Mouse (Mus musculus) liver, adult 2 months (tissue): ENCODE results near the gene Mta1. TPM values are rescaled to one million over a fixed set of nuclear protein-coding genes. Genes with fewer than 3 reads are reported as not detected.

Experiments
- DNase-seq: peaks from one replicate; pipeline ENCODE4 v3.0.0-alpha.2; 2011; ENCODE audit warnings: low read depth, low spot score; ENCODE audit errors: extremely low read depth
- H3K27ac ChIP-seq: fragments of 200-500 bp; replicated peaks from 2 replicates; pipeline ENCODE4 v1.5.1; 2012; ENCODE audit warnings: low read depth, mild to moderate bottlenecking, control low read depth, inconsistent platforms, low read length; ENCODE audit not compliant: insufficient read depth
- H3K27me3 ChIP-seq: fragments of 200-500 bp; 2 replicates; pipeline ENCODE4 v1.6.1; 2012; ENCODE audit warnings: mild to moderate bottlenecking, moderate library complexity, low read length, inconsistent platforms; ENCODE audit not compliant: control insufficient read depth, insufficient read depth
- H3K36me3 ChIP-seq: fragments of 200-500 bp; 2 replicates; pipeline ENCODE4 v1.6.1; 2012; ENCODE audit warnings: low read length, inconsistent platforms; ENCODE audit not compliant: control insufficient read depth, insufficient read depth
- H3K4me1 ChIP-seq: fragments of 200-500 bp; 2 replicates; pipeline ENCODE4 v1.6.1; 2011; ENCODE audit warnings: low read length; ENCODE audit not compliant: control insufficient read depth, insufficient read depth
- H3K4me3 ChIP-seq: fragments of 200-500 bp; 2 replicates; pipeline ENCODE4 v1.5.1; 2011; ENCODE audit warnings: low read depth, mild to moderate bottlenecking, control low read depth, low read length, moderate library complexity; ENCODE audit not compliant: insufficient read depth
- H3K79me2 ChIP-seq: fragments of 200-500 bp; 2 replicates; pipeline ENCODE4 v1.6.1; 2012; ENCODE audit warnings: inconsistent platforms, mild to moderate bottlenecking, low read length, moderate library complexity; ENCODE audit not compliant: control insufficient read depth, insufficient read depth
- H3K9ac ChIP-seq: fragments of 200-500 bp; 2 replicates; pipeline ENCODE4 v1.6.1; 2012; ENCODE audit warnings: low read depth, mild to moderate bottlenecking, control low read depth, inconsistent platforms, low read length
- CTCF ChIP-seq: fragments of 200-500 bp; IDR thresholded peaks from 2 replicates; pipeline ENCODE4 v1.5.1; 2011; ENCODE audit warnings: low read depth, low read length, control low read depth
- POLR2A ChIP-seq: fragments of 200-500 bp; IDR thresholded peaks from 2 replicates; pipeline ENCODE4 v1.6.1; 2011; ENCODE audit warnings: low read length, control low read depth; ENCODE audit not compliant: insufficient read depth; ENCODE audit errors: extremely low read depth
- WGBS: fragments of 180-500 bp; shearing (Covaris S2); methylation state at CpG from one replicate; pipeline ENCODE4 v1.1.7; 2018; 5-methylcytosine and 5-hydroxymethylcytosine counted together
- polyA plus RNA-seq: library from polyadenylated mRNA; depleted of rRNA; stranded (reverse); fragments of >200 nt; gene quantifications from 2 replicates; pipeline ENCODE4 v1.2.3, GENCODE M21; 2012
- total RNA-seq: library from RNA; depleted of rRNA; stranded (reverse); fragments of >200 nt; gene quantifications from 2 replicates; pipeline ENCODE4 v1.2.3, GENCODE M21; 2014

The Mta1 gene
- total and polyA plus RNA-seq, 2 experiments, result 6.0 to 31.7 TPM

DNA sequence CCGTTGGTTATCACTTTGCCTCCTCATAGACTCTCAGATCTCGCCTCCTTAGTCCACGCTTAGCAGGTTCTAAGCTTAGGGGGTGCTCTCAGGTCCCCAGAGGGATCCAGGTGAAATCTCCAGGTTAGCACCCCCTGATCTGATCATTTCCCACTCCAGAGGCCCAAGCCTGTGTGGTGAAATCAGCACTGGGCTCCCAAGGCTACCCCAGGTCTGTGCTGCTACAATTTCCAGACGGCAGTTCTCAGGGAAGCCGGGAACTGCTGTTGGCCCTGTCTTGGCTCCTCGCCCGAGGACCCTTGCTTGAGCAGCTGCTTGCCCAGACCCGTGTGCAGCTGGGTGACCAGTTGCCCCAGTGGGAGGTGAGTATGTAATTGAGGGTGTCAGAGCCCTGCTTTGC, 58.9 kb downstream of the Mta1 start:
- TF ChIP-seq CTCF, result no peak
- TF ChIP-seq POLR2A, result no peak
- H3K27ac ChIP-seq, result no peak overlapping the region
- no peaks in the 10 kb centered on the region for H3K36me3 ChIP-seq
- H3K4me3 ChIP-seq, result no peak overlapping the region
- H3K79me2 ChIP-seq, result no peaks in the 10 kb centered on the region
- DNase-seq, result no peak
- WGBS, result 58% methylated on average over 8 of the region's 8 CpGs
- no peak overlapping the region for H3K9ac ChIP-seq
- no peaks in the 10 kb centered on the region for H3K27me3 ChIP-seq
- no peaks in the 10 kb centered on the region; the same call in 1 of the 2 replicates for H3K4me1 ChIP-seq

DNA sequence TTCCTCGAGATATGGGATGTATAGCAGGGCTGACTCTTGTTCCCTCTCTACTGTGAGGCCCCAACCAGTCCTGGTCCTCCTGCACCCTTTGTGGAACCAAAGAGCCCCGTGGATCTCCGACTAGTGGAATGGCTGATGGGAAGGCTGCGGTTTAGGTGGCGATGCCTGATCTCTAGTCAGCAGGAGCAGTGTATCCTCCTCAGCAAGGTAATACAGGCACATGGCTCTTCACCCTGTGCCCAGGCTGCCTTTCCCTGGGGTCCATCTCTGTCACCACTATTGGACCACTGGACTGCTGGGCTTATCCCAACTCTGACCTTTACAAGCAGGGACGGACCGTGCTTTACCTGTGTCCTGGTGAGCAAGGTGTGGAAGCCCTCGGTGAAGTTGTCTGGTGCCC, 59.4 kb downstream of the Mta1 start:
- Histone ChIP-seq H3K4me3 (no peak overlapping the region), H3K9ac (no peak overlapping the region), H3K27me3 (no peaks in the 10 kb centered on the region), H3K79me2 (no peaks in the 10 kb centered on the region), H3K4me1 (no peaks in the 10 kb centered on the region), H3K27ac (no peak overlapping the region), H3K36me3 (no peaks in the 10 kb centered on the region)
- TF ChIP-seq CTCF, result no peak
- TF ChIP-seq POLR2A, result no peak
- no peak for DNase-seq
- WGBS, result 88% methylated on average over 8 of the region's 8 CpGs

DNA sequence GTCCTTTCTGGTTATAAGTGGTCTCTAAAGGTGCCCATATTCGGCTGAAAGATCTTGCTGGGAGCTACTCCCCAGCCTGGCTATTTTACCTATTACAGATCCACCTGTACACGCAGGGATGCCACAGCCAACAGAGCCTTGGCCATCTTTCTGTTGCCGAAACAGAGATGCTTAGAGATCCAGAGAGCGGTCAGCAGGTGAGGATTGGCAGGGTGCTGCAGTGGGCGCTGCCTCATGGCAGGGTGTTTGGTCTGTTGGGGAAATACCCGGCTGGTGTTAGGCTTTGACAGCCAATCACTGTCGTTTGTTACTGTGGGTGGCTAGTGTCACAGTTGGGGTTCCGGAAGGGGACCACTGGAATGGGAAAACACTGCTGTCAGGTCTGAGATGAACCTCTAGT, 59.9 kb downstream of the Mta1 start:
- TF ChIP-seq CTCF, result no peak
- no peak for TF ChIP-seq POLR2A
- Histone ChIP-seq H3K36me3 (no peaks in the 10 kb centered on the region), H3K27ac (no peak overlapping the region), H3K27me3 (no peaks in the 10 kb centered on the region), H3K4me1 (no peaks in the 10 kb centered on the region), H3K79me2 (no peaks in the 10 kb centered on the region), H3K4me3 (no peak overlapping the region), H3K9ac (no peak overlapping the region)
- DNase-seq, result no peak
- WGBS, result 92% methylated on average over 8 of the region's 8 CpGs

DNA sequence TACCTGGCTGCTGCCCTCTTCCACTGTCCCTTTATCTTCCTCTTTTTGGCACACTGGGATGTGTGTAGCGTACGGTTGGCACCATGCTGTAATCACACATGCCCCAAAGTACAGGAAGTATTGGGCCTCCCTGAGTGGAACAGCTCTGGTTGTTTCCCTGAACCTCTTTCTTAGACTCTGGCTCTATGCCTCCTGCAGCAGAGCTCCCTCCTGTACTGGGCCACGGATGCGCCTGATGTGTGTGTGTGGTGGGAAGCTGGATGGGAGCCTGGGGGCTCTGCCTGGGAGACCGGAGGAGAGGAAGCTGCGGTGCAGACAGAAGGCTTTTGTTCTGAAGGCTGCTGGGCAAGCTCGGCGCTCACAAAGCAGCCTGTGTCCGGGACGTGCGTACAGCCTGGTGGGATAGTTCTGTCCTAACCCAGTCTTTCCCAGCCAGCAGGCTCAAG, 65.5 kb downstream of the Mta1 start:
- Histone ChIP-seq H3K36me3 (no peaks in the 10 kb centered on the region), H3K79me2 (no peaks in the 10 kb centered on the region), H3K4me3 (no peak overlapping the region), H3K27ac (no peak overlapping the region), H3K9ac (no peak overlapping the region), H3K4me1 (no peaks in the 10 kb centered on the region), H3K27me3 (no peaks in the 10 kb centered on the region)
- WGBS, result 93% methylated on average over 11 of the region's 11 CpGs
- TF ChIP-seq CTCF (no peak), POLR2A (no peak)
- DNase-seq, result no peak

DNA sequence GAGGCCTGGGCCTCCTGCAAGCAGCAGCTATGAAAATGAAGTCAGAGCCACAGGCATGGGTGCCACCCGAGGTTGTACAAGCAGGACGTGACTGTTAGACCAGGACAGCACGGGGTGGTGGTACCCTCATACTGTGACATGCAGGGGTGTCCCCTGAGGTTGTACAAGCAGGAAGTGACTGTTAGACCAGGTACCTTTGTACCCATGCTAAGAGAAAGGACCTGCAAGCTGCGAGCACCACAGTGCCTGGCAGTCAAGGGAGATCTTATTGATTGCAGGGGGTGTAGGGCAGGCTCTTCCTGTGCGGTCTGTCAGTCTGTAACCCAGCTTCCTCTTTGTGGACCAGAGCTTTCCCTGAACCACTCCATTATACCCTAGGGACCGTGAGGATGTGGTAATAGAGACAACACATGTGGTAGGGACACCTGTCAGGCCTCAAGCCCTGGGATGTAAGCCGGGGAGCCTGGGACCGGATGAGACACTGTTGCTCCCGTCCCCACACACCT, 70.0 kb downstream of the Mta1 start:
- no peak for DNase-seq
- H3K27ac ChIP-seq, result no peak overlapping the region
- WGBS, result 73% methylated on average over 9 of the region's 9 CpGs

DNA sequence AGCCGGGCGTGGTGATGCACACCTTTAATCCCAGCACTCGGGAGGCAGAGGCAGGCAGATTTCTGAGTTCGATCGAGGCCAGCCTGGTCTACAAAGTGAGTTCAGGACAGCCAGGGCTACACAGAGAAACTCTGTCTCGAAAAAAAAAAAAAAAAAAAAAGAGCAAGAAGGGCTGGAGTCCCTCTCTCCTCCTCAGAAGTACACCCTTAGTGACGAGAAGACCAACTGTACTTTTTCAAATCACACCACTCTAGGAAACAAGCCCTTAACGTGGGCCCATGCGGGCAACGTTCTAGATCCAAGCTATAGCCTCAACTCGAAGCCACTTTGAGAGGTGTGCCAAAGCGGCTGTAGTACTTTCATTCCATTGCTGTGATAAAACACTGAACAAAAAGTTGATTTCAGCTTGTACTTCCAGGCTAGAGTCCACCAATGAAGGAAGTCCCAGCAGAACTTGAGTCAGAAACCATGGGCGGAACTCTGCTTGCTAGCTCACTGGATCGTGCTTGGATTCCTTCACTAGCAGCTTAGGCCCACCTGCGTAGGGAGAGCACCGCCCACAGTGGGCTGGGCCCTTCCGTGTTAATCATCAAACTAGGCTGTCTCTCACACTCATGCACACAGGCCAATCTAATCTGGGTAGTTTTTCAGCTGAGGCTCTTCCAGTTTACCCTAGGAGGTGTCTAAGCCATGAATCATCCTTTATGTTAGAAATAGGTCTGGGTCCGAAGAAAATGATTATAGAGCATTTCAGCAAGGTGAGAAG, 79.1 kb downstream of the Mta1 start:
- no peak overlapping the region for H3K9ac ChIP-seq
- DNase-seq, result no peak
- no peak overlapping the region for H3K27ac ChIP-seq
- no peaks in the 10 kb centered on the region for H3K27me3 ChIP-seq
- 81% methylated on average over 18 of the region's 18 CpGs for WGBS
- H3K36me3 ChIP-seq, result no peaks in the 10 kb centered on the region
- TF ChIP-seq CTCF (no peak), POLR2A (no peak)
- no peaks in the 10 kb centered on the region for H3K4me1 ChIP-seq
- no peak overlapping the region for H3K4me3 ChIP-seq
- H3K79me2 ChIP-seq, result no peaks in the 10 kb centered on the region

More for the DNA sequence above, 70.0 kb downstream of the Mta1 start:
- Histone ChIP-seq H3K4me1 (no peaks in the 10 kb centered on the region), H3K36me3 (no peaks in the 10 kb centered on the region), H3K79me2 (no peaks in the 10 kb centered on the region), H3K27me3 (no peaks in the 10 kb centered on the region), H3K9ac (no peak overlapping the region), H3K4me3 (no peak overlapping the region)
- TF ChIP-seq CTCF, result no peak
- no peak for TF ChIP-seq POLR2A
